Mouse (Mus musculus): ENCODE measurements around the gene Slc7a5.

Slc7a5 gene

GRCm38 (mm10) chr8:121908378-121909147 lies 1.1 kb upstream of the Slc7a5 start:
- no peak for DNase-seq (ENCODE audit: low spot score in 2 of 2)

GRCm38 (mm10) chr8:121906542-121907512 lies 667 bp downstream of the Slc7a5 start:
- peak; percentile 51 to 53 for DNase-seq (ENCODE audit: low spot score in 2 of 2)

- DNase-seq (ENCODE audit: low spot score in 2 of 2) = no peak
Measured at GRCm38 (mm10) chr8:121905864-121906263, 1.6 kb downstream of the Slc7a5 start.

GRCm38 (mm10) chr8:121905420-121905819 lies 2.1 kb downstream of the Slc7a5 start:
- no peak for DNase-seq (ENCODE audit: low spot score in 2 of 2)

GRCm38 (mm10) chr8:121904999-121905398 lies 2.5 kb downstream of the Slc7a5 start:
- no peak for DNase-seq (ENCODE audit: low spot score in 2 of 2)

GRCm38 (mm10) chr8:121903977-121904376 lies 3.5 kb downstream of the Slc7a5 start:
- no peak for DNase-seq (ENCODE audit: low spot score in 2 of 2)

- no peak for DNase-seq (ENCODE audit: low spot score in 2 of 2)
Measured at GRCm38 (mm10) chr8:121901498-121902236, 5.8 kb downstream of the Slc7a5 start.

GRCm38 (mm10) chr8:121899180-121900044 lies 8.1 kb downstream of the Slc7a5 start:
- DNase-seq (ENCODE audit: low spot score in 2 of 2) = no peak

GRCm38 (mm10) chr8:121898401-121898931 lies 9.0 kb downstream of the Slc7a5 start:
- peak; percentile 70 to 81 for DNase-seq (ENCODE audit: low spot score in 2 of 2)

- DNase-seq (ENCODE audit: low spot score in 2 of 2) = peak; percentile 58 to 68
Measured at GRCm38 (mm10) chr8:121897871-121898381, 9.6 kb downstream of the Slc7a5 start.

GRCm38 (mm10) chr8:121897205-121897604 lies 10.3 kb downstream of the Slc7a5 start:
- no peak for DNase-seq (ENCODE audit: low spot score in 2 of 2)

GRCm38 (mm10) chr8:121896476-121897145 lies 10.9 kb downstream of the Slc7a5 start:
- DNase-seq (ENCODE audit: low spot score in 2 of 2) = no peak

GRCm38 (mm10) chr8:121895910-121896309 lies 11.6 kb downstream of the Slc7a5 start:
- DNase-seq (ENCODE audit: low spot score in 2 of 2) = no peak

GRCm38 (mm10) chr8:121892875-121893274 lies 14.6 kb downstream of the Slc7a5 start:
- no peak for DNase-seq (ENCODE audit: low spot score in 2 of 2)

GRCm38 (mm10) chr8:121889810-121890785 lies 17.4 kb downstream of the Slc7a5 start:
- DNase-seq (ENCODE audit: low spot score in 2 of 2) = no peak

GRCm38 (mm10) chr8:121889317-121889716 lies 18.2 kb downstream of the Slc7a5 start:
- no peak for DNase-seq (ENCODE audit: low spot score in 2 of 2)

GRCm38 (mm10) chr8:121887547-121887946 lies 19.9 kb downstream of the Slc7a5 start:
- DNase-seq (ENCODE audit: low spot score in 2 of 2) = no peak

- no peak for DNase-seq (ENCODE audit: low spot score in 2 of 2)
Measured at GRCm38 (mm10) chr8:121885433-121885832, 22.1 kb downstream of the Slc7a5 start.

GRCm38 (mm10) chr8:121885001-121885400 lies 22.5 kb downstream of the Slc7a5 start:
- no peak for DNase-seq (ENCODE audit: low spot score in 2 of 2)

All from right cerebral cortex, postnatal 36 days (tissue).